Comparison of ENCODE assay signal across 15 mouse cellular contexts in genomic region chr6:52895075-52895474, GRCm38 (mm10).
DNase-seq lines count a peak whose midpoint lies in the region; ATAC-seq and TF ChIP-seq lines count a peak whose summit lies in the region.
"Had no signal": no experiment of that assay in that cellular context is flagged by ENCODE, and none has a peak within 500 bp of the region (broad histone marks: within the 10 kb centered on the region; RNA-seq: fewer than 3 reads in every experiment).

No protein-coding gene starts in this region.

- DNase-seq in left cerebral cortex, postnatal 4 days: peak; percentile 10
- DNase-seq in left cerebral cortex, adult 9 months (ENCODE audit: low spot score in 2 of 2): no peak
- DNase-seq in brain, embryonic 14.5 days (ENCODE audit: low read depth): peak; percentile 90
- no peak for DNase-seq in ovary, postnatal 14 days (ENCODE audit: low spot score)
- DNase-seq: cerebellum, adult 2 months; gastrocnemius, postnatal 14 days; kidney, postnatal 10 days; thymus, adult 2 months had no signal

- TF ChIP-seq CTCF in brain, embryonic 14.5 days (IDR thresholded peaks at IDR 0.05; ENCODE audit: borderline replicate concordance, extremely low read depth, insufficient read depth, insufficient read length): no peak

- ATAC-seq in forebrain, embryonic 13.5 days: peak; percentile 23; the same call in 1 of the 2 replicates
- no peak for ATAC-seq in midbrain, embryonic 16.5 days
- ATAC-seq in CD4-positive, CD25-positive, alpha-beta regulatory T cell, adult 4 months: no peak
- ATAC-seq: intestine, embryonic 15.5 days; liver, embryonic 12.5 days had no signal

- H3K4me3 ChIP-seq in forebrain, embryonic 13.5 days: no peak overlapping the region
- H3K4me3 ChIP-seq in midbrain, embryonic 16.5 days (ENCODE audit: low read depth, low read length): no peak overlapping the region
- H3K4me3 ChIP-seq: intestine, embryonic 15.5 days; liver, embryonic 12.5 days; lung, embryonic 15.5 days; megakaryocyte, embryonic 14.5 days had no signal

- H3K27ac ChIP-seq in forebrain, embryonic 13.5 days: peak overlapping the region; percentile 85
- 0 out of 2 replicates have a peak overlapping the region, but pooled peaks have one; percentile 2 for H3K27ac ChIP-seq in midbrain, embryonic 16.5 days (ENCODE audit: low read length)
- H3K27ac ChIP-seq: intestine, embryonic 15.5 days; liver, embryonic 12.5 days; lung, embryonic 15.5 days had no signal

- H3K4me1 ChIP-seq in forebrain, embryonic 13.5 days: peaks cover 44% of the 10 kb centered on the region
- H3K4me1 ChIP-seq in midbrain, embryonic 16.5 days (ENCODE audit: control insufficient read depth, insufficient read depth, low read length): peaks cover 19% of the 10 kb centered on the region
- H3K4me1 ChIP-seq: intestine, embryonic 15.5 days; megakaryocyte, embryonic 14.5 days had no signal

- TF ChIP-seq POLR2A in brain, embryonic 14.5 days (IDR thresholded peaks at IDR 0.05; ENCODE audit: borderline replicate concordance, extremely low read depth, insufficient read depth, insufficient read length, poor library complexity, severe bottlenecking): no peak

- no peaks in the 10 kb centered on the region for H3K36me3 ChIP-seq in forebrain, embryonic 13.5 days (ENCODE audit: poor library complexity, severe bottlenecking)
- no peaks in the 10 kb centered on the region for H3K36me3 ChIP-seq in midbrain, embryonic 16.5 days (ENCODE audit: control insufficient read depth, insufficient read depth, low read length)
- H3K36me3 ChIP-seq: intestine, embryonic 15.5 days; liver, embryonic 12.5 days; lung, embryonic 15.5 days had no signal

- WGBS in forebrain, embryonic 13.5 days: 26% methylated on average over 4 of the region's 4 CpGs
- WGBS in midbrain, embryonic 16.5 days: 52% methylated on average over 4 of the region's 4 CpGs

- intact Hi-C loops in left cerebral cortex, postnatal 4 days (cut with DNase I): no loop called here

- H3K9me3 ChIP-seq in forebrain, embryonic 13.5 days (replicated peaks): no peaks in the 10 kb centered on the region
- H3K9me3 ChIP-seq in midbrain, embryonic 16.5 days (replicated peaks; ENCODE audit: control insufficient read depth, low read length, poor library complexity, severe bottlenecking): no peaks in the 10 kb centered on the region
- H3K9me3 ChIP-seq: intestine, embryonic 15.5 days; liver, embryonic 12.5 days; lung, embryonic 15.5 days; megakaryocyte, embryonic 14.5 days had no signal

- H3K9ac ChIP-seq in forebrain, embryonic 13.5 days: no peak overlapping the region
- H3K9ac ChIP-seq in midbrain, embryonic 16.5 days (ENCODE audit: low read depth, low read length): no peak overlapping the region
- H3K9ac ChIP-seq: intestine, embryonic 15.5 days; liver, embryonic 12.5 days; lung, embryonic 15.5 days had no signal

- peaks cover 28% of the 10 kb centered on the region for H3K27me3 ChIP-seq in forebrain, embryonic 13.5 days
- no peaks in the 10 kb centered on the region for H3K27me3 ChIP-seq in midbrain, embryonic 16.5 days (ENCODE audit: control insufficient read depth, insufficient read depth, low read depth, low read length)
- H3K27me3 ChIP-seq: intestine, embryonic 15.5 days; liver, embryonic 12.5 days; lung, embryonic 15.5 days had no signal

- peak overlapping the region; percentile 53 for H3K4me2 ChIP-seq in forebrain, embryonic 13.5 days
- H3K4me2 ChIP-seq in midbrain, embryonic 16.5 days (ENCODE audit: low read length): no peak overlapping the region
- H3K4me2 ChIP-seq: intestine, embryonic 15.5 days; liver, embryonic 12.5 days; lung, embryonic 15.5 days had no signal

Comparison
In these comparisons a context has a peak if more than half of its experiments do, and no peak if none do; other contexts are left out.
1. DNase-seq: peak in left cerebral cortex, postnatal 4 days (single experiment) and brain, embryonic 14.5 days (single experiment); none in left cerebral cortex, adult 9 months (0 of 2) and ovary, postnatal 14 days (single experiment).